Mouse (Mus musculus) hindbrain, embryonic 15.5 days (tissue): ENCODE data around the gene Ecm1. TPM values are rescaled to one million over a fixed set of nuclear protein-coding genes. Genes with fewer than 3 reads are reported as not detected.
A peak's percentile ranks its signal among the peaks of the same experiment; 100 is the strongest.
"Not testable (repeated sequence)": the region's sequence is repeated elsewhere in the genome, so short reads cannot be mapped to it uniquely, and the experiment has no call there.

Experiments
- ATAC-seq: fragments of 200-750 bp; cut with Nextera tagmentation; 2 replicates; pipeline ENCODE4 v1.8.0; 2017; ENCODE audit warnings: low read depth, moderate number of reproducible peaks, moderate TSS enrichment; ENCODE audit not compliant: low FRiP score
- H3K27ac ChIP-seq: fragments of 300-500 bp; sonication (generic); replicated peaks from 2 replicates; pipeline ENCODE4 v1.5.1; 2015; ENCODE audit warnings: mild to moderate bottlenecking, inconsistent platforms
- H3K27me3 ChIP-seq: fragments of 300-500 bp; sonication (generic); 2 replicates; pipeline ENCODE4 v1.6.1; 2015; ENCODE audit warnings: control low read depth, inconsistent platforms
- H3K36me3 ChIP-seq: fragments of 300-500 bp; sonication (generic); 2 replicates; pipeline ENCODE4 v1.6.1; 2015; ENCODE audit warnings: control low read depth, inconsistent platforms
- H3K4me1 ChIP-seq: fragments of 300-500 bp; sonication (generic); replicated peaks from 2 replicates; pipeline ENCODE4 v1.6.1; 2015; ENCODE audit warnings: control low read depth, inconsistent platforms
- H3K4me2 ChIP-seq: fragments of 300-500 bp; sonication (generic); 2 replicates; pipeline ENCODE4 v1.6.1; 2015; ENCODE audit warnings: moderate library complexity, mild to moderate bottlenecking, inconsistent platforms
- H3K4me3 ChIP-seq: fragments of 300-500 bp; sonication (generic); 2 replicates; pipeline ENCODE4 v1.5.1; 2015; ENCODE audit warnings: mild to moderate bottlenecking, inconsistent platforms
- H3K9ac ChIP-seq: fragments of 300-500 bp; sonication (generic); 2 replicates; pipeline ENCODE4 v1.6.1; 2015; ENCODE audit warnings: inconsistent platforms
- H3K9me3 ChIP-seq: fragments of 300-500 bp; sonication (generic); 2 replicates; pipeline ENCODE4 v1.6.1; 2016; ENCODE audit warnings: control low read depth, inconsistent platforms
- WGBS: fragments of 180-500 bp; shearing (Covaris S2); methylation state at CpG from one replicate; pipeline ENCODE4 v1.1.7; 2015; 5-methylcytosine and 5-hydroxymethylcytosine counted together
- polyA plus RNA-seq: library from polyadenylated mRNA; unstranded; fragments of >200 nt; fragmentation: Nextera tagmentation; extraction: Ambion mirVana; gene quantifications from 2 replicates; pipeline ENCODE4 v1.2.1, GENCODE M21; 2015

The Ecm1 gene
- polyA plus RNA-seq, 1 experiment from 2014 or later, result 16.4 TPM

GRCm38 (mm10) chr3:95695796-95696195 is 43.6 kb downstream of the Ecm1 start:
- H3K9ac ChIP-seq, result no peak overlapping the region
- H3K4me2 ChIP-seq, result no peak overlapping the region
- no peak overlapping the region for H3K27ac ChIP-seq
- H3K9me3 ChIP-seq, result no peaks in the 10 kb centered on the region
- WGBS, result 23% methylated on average over 3 of the region's 3 CpGs
- no peak for ATAC-seq
- H3K36me3 ChIP-seq, result no peaks in the 10 kb centered on the region
- H3K4me3 ChIP-seq, result no peak overlapping the region
- peaks cover 16% of the 10 kb centered on the region for H3K4me1 ChIP-seq
- no peaks in the 10 kb centered on the region for H3K27me3 ChIP-seq

- Histone ChIP-seq H3K9me3 (no peaks in the 10 kb centered on the region), H3K4me1 (peaks cover 11% of the 10 kb centered on the region), H3K27me3 (no peaks in the 10 kb centered on the region), H3K9ac (no peak overlapping the region), H3K27ac (no peak overlapping the region), H3K4me2 (no peak overlapping the region), H3K4me3 (no peak overlapping the region), H3K36me3 (no peaks in the 10 kb centered on the region)
- no peak for ATAC-seq
- 92% methylated on average over 11 of the region's 11 CpGs for WGBS
These were observed 44.3 kb downstream of the Ecm1 start for GRCm38 (mm10) chr3:95694808-95695703.

- H3K9ac ChIP-seq, result no peak overlapping the region
- no peak for ATAC-seq
- no peaks in the 10 kb centered on the region for H3K9me3 ChIP-seq
- WGBS, result 61% methylated on average over 11 of the region's 11 CpGs
- H3K4me1 ChIP-seq, result peaks cover 11% of the 10 kb centered on the region
- no peak overlapping the region for H3K4me2 ChIP-seq
- H3K4me3 ChIP-seq, result no peak overlapping the region
- no peak overlapping the region for H3K27ac ChIP-seq
- H3K36me3 ChIP-seq, result no peaks in the 10 kb centered on the region
- no peaks in the 10 kb centered on the region for H3K27me3 ChIP-seq
These were observed 45.3 kb downstream of the Ecm1 start for GRCm38 (mm10) chr3:95693821-95694807.

- Histone ChIP-seq H3K4me2 (no peak overlapping the region), H3K4me1 (peaks cover 16% of the 10 kb centered on the region), H3K27me3 (no peaks in the 10 kb centered on the region), H3K27ac (no peak overlapping the region), H3K9me3 (no peaks in the 10 kb centered on the region), H3K36me3 (no peaks in the 10 kb centered on the region), H3K4me3 (no peak overlapping the region), H3K9ac (no peak overlapping the region)
- 86% methylated on average over 6 of the region's 6 CpGs for WGBS
- ATAC-seq, result no peak
These were observed 46.7 kb downstream of the Ecm1 start for GRCm38 (mm10) chr3:95692677-95693076.

- H3K27me3 ChIP-seq, H3K4me2 ChIP-seq, H3K4me3 ChIP-seq, H3K9me3 ChIP-seq, ATAC-seq, H3K36me3 ChIP-seq, H3K27ac ChIP-seq, H3K9ac ChIP-seq: not testable (repeated sequence)
- WGBS, result 86% methylated on average over 2 of the region's 2 CpGs
- H3K4me1 ChIP-seq, result peaks cover 14% of the 10 kb centered on the region
These were observed 48.8 kb downstream of the Ecm1 start for GRCm38 (mm10) chr3:95690552-95690951.

- Histone ChIP-seq H3K9me3 (no peaks in the 10 kb centered on the region), H3K27ac (no peak overlapping the region), H3K9ac (no peak overlapping the region), H3K4me1 (peaks cover 14% of the 10 kb centered on the region), H3K36me3 (no peaks in the 10 kb centered on the region), H3K4me2 (no peak overlapping the region), H3K27me3 (no peaks in the 10 kb centered on the region), H3K4me3 (no peak overlapping the region)
- 39% methylated on average over 2 of the region's 2 CpGs for WGBS
- no peak for ATAC-seq
These were observed 49.4 kb downstream of the Ecm1 start for GRCm38 (mm10) chr3:95689940-95690339.

- 39% methylated on average over 11 of the region's 11 CpGs for WGBS
- peaks cover 14% of the 10 kb centered on the region for H3K4me1 ChIP-seq
- H3K4me2 ChIP-seq, result no peak overlapping the region
- ATAC-seq, result no peak
- no peaks in the 10 kb centered on the region for H3K9me3 ChIP-seq
- H3K27me3 ChIP-seq, result no peaks in the 10 kb centered on the region
- H3K4me3 ChIP-seq, result no peak overlapping the region
- H3K36me3 ChIP-seq, result no peaks in the 10 kb centered on the region
- H3K27ac ChIP-seq, result no peak overlapping the region
- H3K9ac ChIP-seq, result no peak overlapping the region
These were observed 50.0 kb downstream of the Ecm1 start for GRCm38 (mm10) chr3:95689171-95689915.

GRCm38 (mm10) chr3:95687524-95688421 is 51.6 kb downstream of the Ecm1 start, which contains the start of gene Adamtsl4:
Adamtsl4 (minus strand) TSS chr3:95687917.
- Histone ChIP-seq H3K9ac (0 out of 2 replicates have a peak within 1 kb of the TSS, but pooled peaks have one; percentile 28), H3K4me2 (peak within 1 kb of the TSS; percentile 90), H3K9me3 (no peaks in the 10 kb centered on the region), H3K27me3 (no peaks in the 10 kb centered on the region), H3K4me3 (peak within 1 kb of the TSS; percentile 40), H3K27ac (peak within 1 kb of the TSS; percentile 13; the same call in 1 of the 2 replicates), H3K36me3 (no peaks in the 10 kb centered on the region), H3K4me1 (peaks cover 14% of the 10 kb centered on the region)
- peak; percentile 57 for ATAC-seq
- 4% methylated on average over 50 of the region's 50 CpGs for WGBS

GRCm38 (mm10) chr3:95687168-95687523 is 52.2 kb downstream of the Ecm1 start:
- Histone ChIP-seq H3K36me3 (no peaks in the 10 kb centered on the region), H3K9ac (no peak overlapping the region), H3K9me3 (no peaks in the 10 kb centered on the region)

GRCm38 (mm10) chr3:95686492-95687167 is 52.7 kb downstream of the Ecm1 start:
- H3K4me3 ChIP-seq, result no peak overlapping the region
- H3K4me2 ChIP-seq, result peak overlapping the region; percentile 90
- no peaks in the 10 kb centered on the region for H3K36me3 ChIP-seq
- no peaks in the 10 kb centered on the region for H3K9me3 ChIP-seq
- H3K4me1 ChIP-seq, result peaks cover 14% of the 10 kb centered on the region
- no peaks in the 10 kb centered on the region for H3K27me3 ChIP-seq
- no peak overlapping the region for H3K27ac ChIP-seq
- 44% methylated on average over 10 of the region's 10 CpGs for WGBS
- no peak for ATAC-seq
- no peak overlapping the region for H3K9ac ChIP-seq

More at GRCm38 (mm10) chr3:95687168-95687523, 52.2 kb downstream of the Ecm1 start:
- ATAC-seq, result peak; percentile 63
- peak overlapping the region; percentile 40 for H3K4me3 ChIP-seq
- H3K27me3 ChIP-seq, result no peaks in the 10 kb centered on the region
- WGBS, result 9% methylated on average over 4 of the region's 4 CpGs
- no peak overlapping the region for H3K27ac ChIP-seq
- H3K4me2 ChIP-seq, result peak overlapping the region; percentile 90
- H3K4me1 ChIP-seq, result peaks cover 14% of the 10 kb centered on the region
